Mouse (Mus musculus) heart, embryonic 13.5 days (tissue): ENCODE results near the gene Smyd3. TPM values are rescaled to one million over a fixed set of nuclear protein-coding genes. Genes with fewer than 3 reads are reported as not detected.

ENCODE experiments used
- ATAC-seq: fragments of 200-750 bp; cut with Nextera tagmentation; 2 replicates; pipeline ENCODE4 v1.8.0; 2017; ENCODE audit warnings: moderate TSS enrichment; ENCODE audit not compliant: insufficient number of reproducible peaks, low FRiP score, low TSS enrichment; ENCODE audit errors: extremely low read depth
- H3K27ac ChIP-seq: fragments of 300-500 bp; sonication (generic); replicated peaks from 2 replicates; pipeline ENCODE4 v1.5.1; 2015; ENCODE audit warnings: moderate library complexity, mild to moderate bottlenecking, inconsistent platforms
- H3K27me3 ChIP-seq: fragments of 300-500 bp; sonication (generic); replicated peaks from 2 replicates; pipeline ENCODE4 v1.6.1; 2015; ENCODE audit warnings: mild to moderate bottlenecking, inconsistent platforms
- H3K36me3 ChIP-seq: fragments of 300-500 bp; sonication (generic); 2 replicates; pipeline ENCODE4 v1.6.1; 2015; ENCODE audit warnings: mild to moderate bottlenecking, inconsistent platforms
- H3K4me1 ChIP-seq: fragments of 300-500 bp; sonication (generic); 2 replicates; pipeline ENCODE4 v1.6.1; 2015; ENCODE audit warnings: inconsistent platforms
- H3K4me2 ChIP-seq: fragments of 300-500 bp; sonication (generic); 2 replicates; pipeline ENCODE4 v1.6.1; 2015; ENCODE audit warnings: inconsistent platforms, mild to moderate bottlenecking, moderate library complexity
- H3K4me3 ChIP-seq: fragments of 300-500 bp; sonication (generic); 2 replicates; pipeline ENCODE4 v1.5.1; 2015; ENCODE audit warnings: moderate library complexity, mild to moderate bottlenecking, inconsistent platforms
- H3K9ac ChIP-seq: fragments of 300-500 bp; sonication (generic); 2 replicates; pipeline ENCODE4 v1.6.1; 2015; ENCODE audit warnings: inconsistent platforms, mild to moderate bottlenecking, moderate library complexity
- H3K9me3 ChIP-seq: fragments of 300-500 bp; sonication (generic); 2 replicates; pipeline ENCODE4 v1.6.1; 2016; ENCODE audit warnings: inconsistent platforms
- WGBS: fragments of 180-500 bp; shearing (Covaris S2); methylation state at CpG from one replicate; pipeline ENCODE4 v1.1.7; 2015; ENCODE audit warnings: mixed read lengths; 5-methylcytosine and 5-hydroxymethylcytosine counted together
- polyA plus RNA-seq: library from polyadenylated mRNA; unstranded; fragments of >200 nt; fragmentation: Nextera tagmentation; extraction: Ambion mirVana; gene quantifications from 2 replicates; pipeline ENCODE4 v1.2.1, GENCODE M21; 2015

Smyd3 gene
- polyA plus RNA-seq, 1 experiment from 2014 or later: 9.6 TPM

DNA sequence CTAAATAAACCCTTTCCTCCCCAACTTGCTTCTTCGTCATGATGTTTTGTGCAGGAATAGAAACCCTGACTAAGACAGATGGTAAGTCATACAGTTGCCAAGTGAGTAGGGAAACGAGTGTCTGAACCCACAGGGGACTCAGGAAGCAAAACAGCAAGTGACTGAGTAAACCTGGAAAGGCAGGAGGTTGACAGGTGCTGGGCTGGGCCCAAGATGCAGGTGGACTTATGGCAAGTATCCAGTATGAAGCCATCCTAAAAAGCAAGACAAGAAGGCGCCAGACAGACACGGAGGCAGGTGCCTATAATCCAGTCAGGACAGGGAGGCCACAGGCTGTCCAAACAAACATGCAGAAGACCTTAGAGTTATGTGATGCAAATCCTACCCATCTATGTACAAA is 265.2 kb downstream of the Smyd3 start:
- Histone ChIP-seq H3K36me3 (no peaks in the 10 kb centered on the region), H3K4me1 (peaks cover 32% of the 10 kb centered on the region), H3K4me2 (no peak overlapping the region), H3K9ac (no peak overlapping the region), H3K4me3 (no peak overlapping the region), H3K27me3 (no peaks in the 10 kb centered on the region), H3K9me3 (no peaks in the 10 kb centered on the region), H3K27ac (no peak overlapping the region)
- 81% methylated on average over 4 of the region's 4 CpGs for whole genome bisulfite sequencing
- no peak for ATAC-seq

DNA sequence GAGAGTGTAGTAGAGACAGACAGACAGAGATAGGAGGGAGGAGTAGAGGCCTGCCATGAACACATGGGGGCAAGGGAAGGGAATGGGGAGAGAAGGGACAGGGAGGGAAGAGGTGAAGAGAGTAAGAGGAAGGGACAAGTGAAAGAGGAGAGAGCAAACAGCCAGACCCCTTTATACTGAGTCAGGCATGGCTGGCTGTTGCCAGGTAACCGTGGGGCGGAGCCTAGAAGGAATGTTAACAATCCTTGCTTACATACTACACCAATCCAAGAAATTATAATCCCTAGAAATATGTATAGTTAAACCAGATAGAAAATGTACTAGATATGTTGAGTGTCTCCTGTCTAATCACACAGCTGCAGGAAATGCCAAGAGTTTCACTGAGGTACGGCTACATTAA is 267.5 kb downstream of the Smyd3 start:
- Histone ChIP-seq H3K4me2 (no peak overlapping the region), H3K9me3 (no peaks in the 10 kb centered on the region), H3K27ac (no peak overlapping the region), H3K4me3 (no peak overlapping the region), H3K27me3 (no peaks in the 10 kb centered on the region), H3K9ac (no peak overlapping the region), H3K4me1 (peaks cover 28% of the 10 kb centered on the region), H3K36me3 (no peaks in the 10 kb centered on the region)
- no peak for ATAC-seq
- 73% methylated on average over 3 of the region's 3 CpGs for WGBS

DNA sequence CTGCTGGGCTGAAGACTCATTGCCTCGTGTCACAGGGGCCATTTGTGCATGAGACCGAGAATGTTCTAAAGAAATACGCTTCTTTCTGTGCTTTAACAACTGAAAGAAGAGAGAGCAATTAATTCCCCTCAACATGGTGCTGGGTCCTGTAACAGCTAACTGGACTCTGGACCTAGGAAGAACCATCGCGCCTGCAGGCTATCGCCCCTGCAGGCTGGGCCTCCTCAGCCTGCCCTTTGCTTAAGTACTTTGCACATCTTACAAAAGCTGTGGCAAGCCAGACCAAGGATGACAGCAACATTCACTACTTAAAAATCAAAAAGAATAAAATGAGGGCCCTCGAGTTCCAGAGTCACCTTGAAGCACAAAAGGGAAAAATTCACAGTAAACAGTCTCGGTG is 274.3 kb downstream of the Smyd3 start:
- Histone ChIP-seq H3K27me3 (no peaks in the 10 kb centered on the region), H3K4me1 (peaks cover 10% of the 10 kb centered on the region), H3K9ac (no peak overlapping the region), H3K36me3 (no peaks in the 10 kb centered on the region), H3K27ac (no peak overlapping the region), H3K4me2 (no peak overlapping the region), H3K9me3 (no peaks in the 10 kb centered on the region), H3K4me3 (no peak overlapping the region)
- 82% methylated on average over 8 of the region's 8 CpGs for WGBS
- no peak for ATAC-seq

DNA sequence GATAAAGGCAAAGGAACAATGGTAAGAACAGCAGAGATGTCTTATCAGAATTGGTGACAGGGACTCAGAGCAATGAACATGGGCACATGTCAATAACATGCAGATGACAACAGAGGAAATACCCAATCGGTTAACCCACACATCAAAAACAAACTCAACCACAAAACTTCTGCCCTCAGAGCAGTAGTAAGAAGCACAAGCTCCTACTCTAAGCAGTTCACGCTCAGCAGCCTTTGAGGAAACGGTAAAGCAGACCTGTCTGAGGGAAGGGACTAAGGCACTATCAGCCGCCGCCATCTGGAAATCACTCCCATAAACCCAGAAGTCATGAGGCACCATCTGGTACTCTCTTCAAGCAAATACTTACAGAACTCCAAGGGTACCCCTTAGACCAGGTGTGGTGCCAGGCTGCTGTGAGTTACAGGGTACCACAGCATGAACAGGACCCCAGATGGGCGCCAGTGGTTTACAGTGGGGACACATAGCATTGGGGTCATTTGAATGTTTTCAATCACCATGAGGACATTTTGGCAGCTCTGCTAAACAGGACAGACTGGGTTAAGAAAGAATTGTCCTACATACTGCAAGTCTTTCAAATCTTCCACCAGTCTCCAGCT is 277.1 kb downstream of the Smyd3 start:
- 80% methylated on average over 6 of the region's 6 CpGs for WGBS
- Histone ChIP-seq H3K27ac (no peak overlapping the region), H3K9me3 (no peaks in the 10 kb centered on the region), H3K36me3 (no peaks in the 10 kb centered on the region), H3K27me3 (no peaks in the 10 kb centered on the region), H3K4me1 (peaks cover 3% of the 10 kb centered on the region; the same call in 1 of the 2 replicates), H3K4me3 (no peak overlapping the region), H3K4me2 (no peak overlapping the region), H3K9ac (no peak overlapping the region)
- no peak for ATAC-seq

DNA sequence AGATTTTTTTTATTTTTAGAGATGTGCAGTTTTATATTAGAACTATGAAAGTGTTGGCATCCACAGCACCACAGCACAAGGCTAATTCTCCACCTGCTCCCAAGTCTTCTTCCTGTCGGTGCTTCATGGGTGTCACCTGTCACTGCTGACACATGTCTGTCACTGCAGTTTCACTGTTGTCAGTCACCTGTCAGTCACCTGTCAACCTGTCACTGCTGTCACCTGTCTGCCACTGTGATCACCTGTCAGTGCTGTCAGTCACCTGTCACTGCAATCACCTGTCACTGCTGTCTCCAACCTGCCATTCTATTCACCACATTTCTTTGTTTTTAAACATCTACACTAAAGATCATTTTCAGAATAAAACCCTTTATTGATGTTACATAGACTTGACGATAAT is 279.2 kb downstream of the Smyd3 start:
- Histone ChIP-seq H3K9ac (no peak overlapping the region), H3K27ac (no peak overlapping the region), H3K36me3 (no peaks in the 10 kb centered on the region), H3K4me1 (peaks cover 1% of the 10 kb centered on the region; the same call in 1 of the 2 replicates), H3K9me3 (no peaks in the 10 kb centered on the region), H3K27me3 (no peaks in the 10 kb centered on the region), H3K4me3 (no peak overlapping the region), H3K4me2 (no peak overlapping the region)
- 81% methylated on average over 2 of the region's 2 CpGs for WGBS
- no peak for ATAC-seq

DNA sequence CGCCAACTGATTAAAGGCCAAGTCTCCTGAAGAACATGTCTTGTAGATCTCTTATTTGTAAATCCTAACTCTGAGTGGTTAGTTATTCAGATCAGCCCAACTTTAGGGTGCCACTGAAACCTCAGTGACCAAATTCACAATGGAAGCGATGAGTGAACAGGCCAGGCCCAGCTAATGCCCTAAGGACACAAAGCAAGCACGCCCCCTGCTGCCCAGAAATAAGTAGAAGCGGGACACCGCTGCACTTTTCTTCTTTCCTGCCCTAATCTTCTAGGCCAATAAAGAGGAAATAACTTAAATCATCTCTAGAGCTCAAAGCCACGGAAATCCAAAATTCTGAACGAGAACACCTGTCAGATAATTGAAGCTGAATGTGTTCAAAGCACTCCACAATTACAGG is 279.9 kb downstream of the Smyd3 start:
- 42% methylated on average over 7 of the region's 7 CpGs for WGBS
- Histone ChIP-seq H3K27ac (no peak overlapping the region), H3K27me3 (no peaks in the 10 kb centered on the region), H3K36me3 (no peaks in the 10 kb centered on the region), H3K4me2 (no peak overlapping the region), H3K9ac (no peak overlapping the region), H3K4me3 (no peak overlapping the region), H3K4me1 (no peaks in the 10 kb centered on the region), H3K9me3 (no peaks in the 10 kb centered on the region)
- no peak for ATAC-seq

DNA sequence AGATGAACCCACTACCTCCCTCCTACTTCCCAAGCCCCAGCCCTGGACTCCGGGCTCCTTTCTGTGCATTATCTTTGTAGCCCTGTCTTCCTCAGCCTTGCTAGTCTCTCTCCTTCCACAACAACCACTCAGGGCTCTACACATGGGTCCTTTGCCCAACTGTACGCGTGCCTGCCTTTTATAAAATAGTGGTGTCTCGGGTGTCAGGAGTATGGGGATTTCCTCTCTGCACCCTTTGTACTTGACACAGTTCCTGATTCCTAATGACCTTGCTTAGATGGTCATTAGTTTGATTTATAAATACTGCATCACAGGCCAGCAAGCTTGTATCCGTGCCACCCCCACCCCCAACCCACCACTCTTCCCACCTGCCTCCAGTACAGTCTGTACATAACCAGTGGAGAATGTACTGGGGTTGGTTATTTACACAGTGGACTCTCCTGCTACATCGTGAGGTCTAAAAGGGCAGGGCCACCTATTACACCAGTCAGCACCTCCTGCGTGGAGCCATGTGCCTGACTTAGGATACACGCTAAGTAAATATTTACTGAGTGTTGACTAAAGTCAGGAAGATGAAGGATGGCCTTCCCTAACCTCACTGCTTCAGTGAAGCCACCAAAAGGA is 281.5 kb downstream of the Smyd3 start:
- Histone ChIP-seq H3K9me3 (no peaks in the 10 kb centered on the region), H3K9ac (no peak overlapping the region), H3K4me2 (no peak overlapping the region), H3K4me3 (no peak overlapping the region), H3K36me3 (no peaks in the 10 kb centered on the region), H3K4me1 (peaks cover 12% of the 10 kb centered on the region), H3K27me3 (no peaks in the 10 kb centered on the region), H3K27ac (no peak overlapping the region)
- WGBS: 73% methylated on average over 8 of the region's 8 CpGs
- no peak for ATAC-seq

DNA sequence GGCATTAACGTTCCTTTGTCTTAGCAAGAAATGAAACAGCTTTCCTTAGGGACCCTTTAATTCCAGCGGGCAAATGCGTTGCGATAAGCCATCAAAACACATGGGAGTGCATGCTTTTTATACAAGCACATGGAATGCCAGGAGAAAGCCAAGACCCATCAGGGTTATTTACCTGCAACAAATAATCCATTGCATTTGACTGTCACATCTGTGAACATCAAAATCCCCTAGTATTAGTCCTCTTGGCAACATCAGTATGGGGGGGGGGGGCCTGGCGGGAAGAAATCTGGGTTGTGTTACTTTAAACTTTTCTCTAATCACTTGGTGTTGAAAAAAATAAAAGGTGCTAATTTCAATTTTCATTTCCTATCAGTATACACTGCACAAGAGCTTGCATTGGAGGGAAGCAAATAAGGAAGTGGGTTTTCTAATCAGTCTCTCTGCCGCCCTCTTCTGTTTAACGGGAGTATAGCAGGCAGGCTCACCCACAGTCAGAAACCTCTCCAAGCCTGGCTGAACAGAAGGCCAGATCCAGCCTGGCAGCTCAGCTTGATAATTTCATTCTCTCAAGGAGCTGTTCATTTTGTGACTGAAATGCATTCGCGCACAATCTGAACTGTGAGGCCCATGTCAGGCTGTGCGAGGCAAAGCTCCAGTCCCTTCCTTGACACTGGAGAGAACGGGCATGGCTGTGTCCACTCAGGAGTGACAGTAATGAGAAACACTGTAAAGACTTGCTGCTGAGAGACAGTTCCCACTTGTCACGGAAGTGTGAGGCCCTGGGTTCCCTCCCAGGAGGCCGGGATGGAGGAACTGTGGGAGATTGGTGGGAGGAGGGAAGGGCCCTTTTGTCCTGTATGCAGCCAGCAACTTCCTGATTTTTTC is 285.8 kb downstream of the Smyd3 start:
- H3K9me3 ChIP-seq: no peaks in the 10 kb centered on the region
- peak overlapping the region; percentile 58; the same call in 1 of the 2 replicates for H3K9ac ChIP-seq
- H3K36me3 ChIP-seq: no peaks in the 10 kb centered on the region
- peak overlapping the region; percentile 53 for H3K27ac ChIP-seq
- WGBS: 35% methylated on average over 13 of the region's 13 CpGs
- ATAC-seq: no peak
- no peaks in the 10 kb centered on the region for H3K27me3 ChIP-seq
- peaks cover 12% of the 10 kb centered on the region for H3K4me1 ChIP-seq
- H3K4me3 ChIP-seq: no peak overlapping the region
- H3K4me2 ChIP-seq: no peak overlapping the region

DNA sequence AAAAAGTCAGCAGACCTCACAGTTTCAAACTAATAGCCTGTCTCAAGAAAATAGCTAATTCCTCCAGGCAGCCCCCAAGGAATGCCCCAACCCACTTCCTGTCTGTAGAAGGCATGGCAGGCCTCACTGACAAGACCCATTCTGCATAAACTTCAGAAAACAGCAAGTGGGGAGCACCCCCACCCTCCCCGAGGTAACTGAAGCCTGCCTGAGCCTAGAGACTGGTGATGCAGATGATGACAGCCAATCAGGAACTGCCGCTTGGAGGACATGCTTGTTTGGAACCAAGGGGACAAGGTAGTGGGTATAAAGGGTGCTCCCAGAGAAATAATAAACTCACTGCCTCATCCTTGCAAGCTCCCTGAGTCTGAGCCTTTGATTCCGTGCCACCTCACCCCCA is 288.3 kb downstream of the Smyd3 start:
- no peak overlapping the region for H3K9ac ChIP-seq
- H3K9me3 ChIP-seq: no peaks in the 10 kb centered on the region
- H3K27ac ChIP-seq: no peak overlapping the region
- H3K4me3 ChIP-seq: no peak overlapping the region
- H3K36me3 ChIP-seq: no peaks in the 10 kb centered on the region
- no peak for ATAC-seq
- no peak overlapping the region for H3K4me2 ChIP-seq
- WGBS: 58% methylated on average over 3 of the region's 3 CpGs
- no peaks in the 10 kb centered on the region for H3K27me3 ChIP-seq
- H3K4me1 ChIP-seq: peaks cover 12% of the 10 kb centered on the region

DNA sequence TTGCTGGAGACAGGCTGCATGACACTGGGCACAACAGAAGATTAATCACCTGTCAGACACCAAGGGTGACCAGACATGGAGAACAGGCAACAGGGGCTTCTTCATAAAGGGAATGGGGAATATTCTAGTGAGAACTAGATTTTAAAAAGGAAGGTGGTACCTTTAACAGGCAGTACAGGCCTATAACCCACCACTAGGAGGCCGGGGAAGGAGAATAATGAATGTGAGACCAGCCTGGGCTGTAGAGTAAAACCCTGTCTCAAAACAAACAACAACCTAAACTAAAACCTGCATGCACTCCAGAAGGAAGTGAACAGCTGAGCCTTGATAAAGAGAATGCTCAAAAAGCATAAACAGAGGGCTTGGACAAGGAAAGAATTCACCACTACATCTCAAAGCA is 297.6 kb downstream of the Smyd3 start:
- ATAC-seq: no peak
- H3K4me3 ChIP-seq: no peak overlapping the region
- H3K9me3 ChIP-seq: no peaks in the 10 kb centered on the region
- no peaks in the 10 kb centered on the region for H3K4me1 ChIP-seq
- H3K4me2 ChIP-seq: no peak overlapping the region
- no peaks in the 10 kb centered on the region for H3K36me3 ChIP-seq
- no peak overlapping the region for H3K27ac ChIP-seq
- 28% methylated on average over 1 of the region's 1 CpGs for WGBS
- H3K27me3 ChIP-seq: no peaks in the 10 kb centered on the region
- no peak overlapping the region for H3K9ac ChIP-seq

DNA sequence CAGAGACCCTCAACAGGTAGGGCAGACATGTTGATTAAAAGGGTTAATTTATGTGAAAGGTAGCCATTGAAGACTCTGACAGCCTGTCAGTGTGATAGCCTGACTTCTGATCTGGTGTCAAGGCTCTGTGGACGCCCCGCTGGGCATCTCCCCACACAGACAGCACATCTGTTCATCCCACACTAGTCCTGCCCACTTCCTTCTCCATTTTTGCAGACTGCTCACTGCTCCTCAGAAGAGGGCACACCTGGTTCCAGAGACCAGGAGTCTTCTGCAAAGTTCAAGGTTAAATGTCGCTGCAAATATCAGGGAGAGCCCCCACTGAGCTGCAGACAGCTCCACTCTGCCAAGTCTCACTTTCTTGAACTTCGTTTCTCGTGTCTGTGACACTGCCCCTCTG is 299.8 kb downstream of the Smyd3 start:
- H3K27ac ChIP-seq: no peak overlapping the region
- no peak for ATAC-seq
- no peaks in the 10 kb centered on the region for H3K9me3 ChIP-seq
- H3K4me3 ChIP-seq: no peak overlapping the region
- peaks cover under 1% of the 10 kb centered on the region; the same call in 1 of the 2 replicates for H3K4me1 ChIP-seq
- no peak overlapping the region for H3K4me2 ChIP-seq
- H3K36me3 ChIP-seq: no peaks in the 10 kb centered on the region
- WGBS: 51% methylated on average over 5 of the region's 5 CpGs
- H3K27me3 ChIP-seq: no peaks in the 10 kb centered on the region
- no peak overlapping the region for H3K9ac ChIP-seq
